Mouse (Mus musculus) spleen, postnatal 10 days (tissue): ENCODE measurements around the gene Ptprm.

Source experiments
- DNase-seq, 2 experiments: peaks; one replicate each; pipeline ENCODE4 v3.0.0; 2021 to 2022; ENCODE audit warnings: low spot score in 2 of 2

Ptprm gene

GRCm38 (mm10) chr17:66680662-66681061 lies 673.6 kb downstream of the Ptprm start:
- peak in 1 of 2 experiments; percentile 55 for DNase-seq

DNA sequence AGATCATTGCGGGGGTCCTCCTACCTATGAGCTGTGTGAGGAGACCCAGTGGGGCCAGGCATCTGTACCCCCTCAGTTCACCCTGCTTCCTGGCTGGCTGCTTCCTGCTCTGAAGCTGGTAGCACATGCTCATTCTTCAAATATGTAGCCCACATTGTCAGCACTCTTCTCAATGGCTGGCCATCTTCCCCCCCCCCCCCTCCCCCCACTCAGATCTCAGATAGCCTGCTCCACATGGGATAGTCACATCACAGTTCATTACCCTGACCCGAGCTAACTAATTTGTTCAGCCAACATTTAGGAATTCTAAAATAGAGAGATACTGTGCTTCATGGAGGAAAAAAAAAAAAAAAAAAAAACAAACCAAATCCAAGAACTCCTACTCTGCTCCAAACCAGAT lies 679.6 kb downstream of the Ptprm start:
- no peak for DNase-seq

GRCm38 (mm10) chr17:66671715-66672230 lies 682.5 kb downstream of the Ptprm start:
- DNase-seq = no peak

- DNase-seq = no peak
These were observed 683.0 kb downstream of the Ptprm start for GRCm38 (mm10) chr17:66671287-66671686.

DNA sequence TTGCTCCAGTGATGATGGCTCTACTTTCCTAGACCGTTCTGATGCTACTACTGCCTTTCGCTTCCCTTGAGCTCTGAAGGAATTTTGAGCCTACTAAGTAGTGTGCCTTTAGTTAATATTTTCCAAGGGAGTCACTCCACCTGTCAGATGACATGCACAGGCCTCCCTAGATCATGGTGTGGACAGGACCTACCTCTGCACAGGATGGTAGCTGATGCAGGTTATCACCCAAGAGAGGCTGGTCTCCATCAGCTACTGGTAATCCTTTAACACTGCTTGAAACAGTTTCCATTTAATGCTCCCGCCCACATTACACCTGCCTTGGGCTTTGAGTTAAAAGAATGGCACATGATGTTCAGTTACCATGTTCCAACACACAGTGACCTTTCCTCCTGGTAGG lies 688.5 kb downstream of the Ptprm start:
- no peak for DNase-seq

DNA sequence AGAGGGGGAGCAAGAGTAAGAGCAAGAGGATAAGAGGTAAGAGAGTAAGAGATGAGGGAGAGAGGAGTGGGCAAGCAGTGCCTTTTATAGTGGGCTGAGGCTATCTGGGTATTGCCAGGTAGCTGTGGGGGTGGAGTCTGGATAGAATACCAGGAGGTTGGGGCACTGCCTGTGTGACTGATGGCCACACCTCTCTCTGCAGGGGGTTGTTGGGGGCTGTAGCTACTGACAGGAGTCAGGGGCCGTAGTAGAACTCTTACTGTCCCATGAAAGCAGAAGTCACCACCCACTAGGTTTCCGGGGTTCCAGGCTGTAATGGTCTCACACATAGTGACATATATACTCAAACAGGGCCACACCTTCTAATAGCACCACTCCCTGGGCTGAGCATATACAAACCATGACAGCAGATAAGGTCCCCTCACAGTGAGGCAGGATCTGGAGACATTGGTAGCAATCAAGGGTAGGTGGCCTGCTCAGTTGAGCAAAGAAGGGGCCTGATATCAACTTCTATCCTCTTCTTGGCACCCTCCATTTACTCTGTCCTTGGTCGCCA lies 689.0 kb downstream of the Ptprm start:
- DNase-seq = no peak

DNA sequence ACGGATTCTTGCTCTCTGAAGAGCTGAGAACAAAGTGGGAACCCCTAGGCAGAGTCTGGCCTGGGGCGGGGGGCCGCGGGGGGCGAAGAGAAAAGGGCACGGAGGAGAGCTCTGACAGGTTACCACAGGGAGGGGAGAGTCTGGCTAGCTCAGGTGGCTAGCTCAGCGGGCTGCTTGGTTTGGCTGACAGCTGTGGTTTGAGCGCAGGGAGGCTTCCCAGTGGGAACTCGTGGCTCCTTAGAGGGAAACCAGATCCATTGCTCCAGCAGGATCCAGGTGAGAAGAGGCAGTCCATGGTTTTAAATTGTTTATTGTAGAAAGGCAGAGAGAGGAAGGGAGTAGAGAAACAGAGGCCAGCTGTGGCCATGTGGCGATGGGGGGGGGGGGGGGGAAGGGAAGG lies 689.5 kb downstream of the Ptprm start:
- no peak for DNase-seq

GRCm38 (mm10) chr17:66659242-66659641 lies 695.0 kb downstream of the Ptprm start:
- no peak for DNase-seq

DNA sequence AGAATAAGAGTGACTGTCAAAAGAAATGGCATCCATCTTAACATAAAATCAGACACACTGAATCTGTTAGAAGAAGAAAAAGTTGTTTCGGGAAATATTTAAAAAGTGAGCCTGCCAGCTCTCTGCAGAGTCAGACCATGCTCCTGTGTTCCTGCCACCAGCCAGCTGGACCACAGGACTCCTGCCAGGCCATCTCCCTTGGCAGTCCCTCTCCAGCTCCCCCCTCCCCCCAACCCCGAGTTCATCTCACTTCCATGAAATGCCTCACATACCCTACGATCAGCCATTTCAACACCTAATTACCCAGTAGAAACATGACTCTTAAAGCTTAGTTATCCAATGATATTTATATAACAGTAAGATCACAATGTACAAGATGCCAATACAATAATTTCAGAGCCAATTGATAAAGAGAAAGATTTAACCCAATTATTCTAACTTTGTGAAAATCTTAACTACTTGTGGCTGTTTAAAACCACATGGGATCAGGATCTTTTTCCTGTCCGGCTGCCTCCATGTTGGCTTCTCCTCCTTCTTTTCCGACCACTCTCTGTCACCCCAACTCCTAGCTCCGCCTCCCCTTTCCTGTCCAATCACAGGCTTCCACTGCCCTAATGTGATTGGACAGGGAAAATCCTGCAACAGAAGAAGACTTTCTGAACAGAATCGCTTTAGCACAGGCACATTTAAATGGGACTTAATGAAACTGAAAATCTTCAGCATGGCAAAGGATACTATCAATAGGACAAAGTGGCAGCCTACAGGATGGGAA lies 716.1 kb downstream of the Ptprm start:
- DNase-seq = no peak

DNA sequence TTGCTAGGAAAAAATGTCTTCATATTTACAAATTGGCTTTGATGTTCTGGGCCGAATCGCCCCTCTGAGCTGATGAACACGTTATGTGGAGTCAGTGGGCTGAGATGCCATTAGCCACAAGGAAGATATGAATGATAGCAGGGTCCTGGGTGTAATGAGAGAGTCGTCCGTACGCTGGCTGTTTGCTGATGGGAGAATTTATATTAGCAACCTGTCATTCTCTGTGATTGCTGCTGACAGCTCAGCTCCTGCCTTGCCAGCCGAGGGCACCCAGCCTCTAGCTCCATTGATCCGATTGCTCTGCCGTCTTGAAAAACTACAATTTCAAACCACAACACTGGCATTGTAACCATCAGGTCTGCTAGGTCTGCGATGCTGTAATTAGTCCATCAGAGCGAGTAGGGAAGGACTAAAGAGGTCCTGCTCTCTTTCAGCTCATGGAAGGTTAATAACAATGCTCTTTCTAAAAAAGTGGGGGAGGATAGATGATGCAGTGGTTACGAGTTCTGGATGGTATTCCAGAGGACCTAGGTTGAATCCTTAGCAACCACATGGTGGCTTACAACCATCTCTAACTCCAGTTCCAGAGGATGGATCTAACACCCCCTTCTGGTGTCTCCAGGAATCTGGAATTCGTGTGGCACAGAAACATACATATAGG lies 734.1 kb downstream of the Ptprm start:
- DNase-seq = no peak

DNA sequence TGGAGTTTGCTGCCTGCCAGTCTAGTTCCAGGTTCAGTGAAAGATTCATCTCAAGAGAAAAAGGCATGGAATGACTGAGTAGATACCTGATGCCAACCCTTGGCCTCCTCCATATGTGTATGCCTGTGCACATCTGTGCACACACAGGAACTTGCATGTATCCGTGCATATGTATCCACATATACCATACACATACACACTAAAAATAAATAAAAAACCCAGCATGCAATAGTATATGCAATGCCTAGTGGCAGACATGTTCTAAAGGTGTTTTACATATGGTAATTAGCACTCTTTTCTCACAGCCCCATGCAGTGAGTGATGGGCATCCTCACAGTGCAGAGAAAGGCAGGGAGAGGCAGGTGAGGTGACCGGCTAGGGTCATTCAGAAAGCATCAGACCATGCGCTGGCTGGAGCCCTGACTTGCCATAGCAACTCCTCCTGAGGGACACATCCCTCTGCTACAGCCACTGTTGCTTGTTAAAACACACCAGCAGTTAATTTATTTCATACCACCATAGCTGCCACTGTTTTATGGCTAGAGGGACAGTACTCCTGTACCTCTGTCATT lies 734.9 kb downstream of the Ptprm start:
- no peak for DNase-seq
